Mouse (Mus musculus): ENCODE results near the gene H2afx. TPM values are rescaled to one million over a fixed set of nuclear protein-coding genes. Genes with fewer than 3 reads are reported as not detected.
A peak's percentile ranks its signal among the peaks of the same experiment; 100 is the strongest.

H2afx gene
- total RNA-seq, 2 experiments from 2014 or later, result 42.5 to 44.2 TPM

GRCm38 (mm10) chr9:44336964-44337363 is 2.5 kb downstream of the H2afx start:
- no peak for DNase-seq (ENCODE audit: low spot score in 2 of 2)
- TF ChIP-seq CTCF (conservative IDR thresholded peaks at IDR 0.05), result no peak
- Histone ChIP-seq H3K4me3 (peak overlapping the region; percentile 18; the same call in 1 of the 2 replicates), H3K27ac (no peak overlapping the region)

- no peak for DNase-seq (ENCODE audit: low spot score in 2 of 2)
- Histone ChIP-seq H3K4me3 (no peak overlapping the region), H3K27ac (peak overlapping the region; percentile 39; the same call in 1 of the 2 replicates)
- no peak for TF ChIP-seq CTCF (conservative IDR thresholded peaks at IDR 0.05)
Observed at GRCm38 (mm10) chr9:44337436-44338169, 3.1 kb downstream of the H2afx start.

GRCm38 (mm10) chr9:44338574-44338973 is 4.1 kb downstream of the H2afx start:
- DNase-seq (ENCODE audit: low spot score in 2 of 2), result no peak
- peak; percentile 46 for TF ChIP-seq CTCF (conservative IDR thresholded peaks at IDR 0.05)
- Histone ChIP-seq H3K4me3 (no peak overlapping the region), H3K27ac (no peak overlapping the region)

- no peak for TF ChIP-seq CTCF (conservative IDR thresholded peaks at IDR 0.05)
- DNase-seq (ENCODE audit: low spot score in 2 of 2), result no peak
- Histone ChIP-seq H3K27ac (no peak overlapping the region), H3K4me3 (no peak overlapping the region)
Observed at GRCm38 (mm10) chr9:44341487-44341886, 7.0 kb downstream of the H2afx start.

GRCm38 (mm10) chr9:44342173-44342572 is 7.7 kb downstream of the H2afx start:
- H3K4me3 ChIP-seq, result no peak overlapping the region
- no peak for DNase-seq (ENCODE audit: low spot score in 2 of 2)
- H3K27ac ChIP-seq, result no peak overlapping the region
- no peak for TF ChIP-seq CTCF (conservative IDR thresholded peaks at IDR 0.05)

- no peak for DNase-seq (ENCODE audit: low spot score in 2 of 2)
- H3K4me3 ChIP-seq, result no peak overlapping the region; the same call in 1 of the 2 replicates
- no peak for TF ChIP-seq CTCF (conservative IDR thresholded peaks at IDR 0.05)
- H3K27ac ChIP-seq, result peak overlapping the region; percentile 100; the same call in 1 of the 2 replicates
Observed at GRCm38 (mm10) chr9:44342605-44343004, 8.1 kb downstream of the H2afx start.

GRCm38 (mm10) chr9:44343290-44343689 is 8.8 kb downstream of the H2afx start:
- Histone ChIP-seq H3K27ac (peak overlapping the region; percentile 100), H3K4me3 (peak overlapping the region; percentile 98)
- no peak for DNase-seq (ENCODE audit: low spot score in 2 of 2)
- TF ChIP-seq CTCF (conservative IDR thresholded peaks at IDR 0.05), result no peak

- Histone ChIP-seq H3K4me3 (peak within 1 kb of the TSS; percentile 98), H3K27ac (peak within 1 kb of the TSS; percentile 100)
- no peak for TF ChIP-seq CTCF (conservative IDR thresholded peaks at IDR 0.05)
- peak; percentile 88 to 91 for DNase-seq (ENCODE audit: low spot score in 2 of 2)
Observed at GRCm38 (mm10) chr9:44343781-44344421, 9.4 kb downstream of the H2afx start, which contains the start of gene Hmbs. TSS of gene Hmbs (minus strand) at chr9:44344228.

GRCm38 (mm10) chr9:44345570-44346433 is 11.3 kb downstream of the H2afx start:
- TF ChIP-seq CTCF (conservative IDR thresholded peaks at IDR 0.05), result no peak
- DNase-seq (ENCODE audit: low spot score in 2 of 2), result peak; percentile 23 to 25
- no peak overlapping the region for H3K4me3 ChIP-seq
- peak overlapping the region; percentile 84 for H3K27ac ChIP-seq

- no peak overlapping the region for H3K27ac ChIP-seq
- no peak overlapping the region for H3K4me3 ChIP-seq
- no peak for TF ChIP-seq CTCF (conservative IDR thresholded peaks at IDR 0.05)
- DNase-seq (ENCODE audit: low spot score in 2 of 2), result no peak
Observed at GRCm38 (mm10) chr9:44347166-44347565, 12.7 kb downstream of the H2afx start.

- 0 out of 2 replicates have a peak overlapping the region, but pooled peaks have one; percentile 28 for H3K27ac ChIP-seq
- DNase-seq (ENCODE audit: low spot score in 2 of 2), result no peak
- no peak for TF ChIP-seq CTCF (conservative IDR thresholded peaks at IDR 0.05)
- H3K4me3 ChIP-seq, result no peak overlapping the region
Observed at GRCm38 (mm10) chr9:44347621-44348020, 13.1 kb downstream of the H2afx start.

- no peak for DNase-seq (ENCODE audit: low spot score in 2 of 2)
- 0 out of 2 replicates have a peak overlapping the region, but pooled peaks have one; percentile 28 for H3K27ac ChIP-seq
- peak; percentile 49 for TF ChIP-seq CTCF (conservative IDR thresholded peaks at IDR 0.05)
- no peak overlapping the region for H3K4me3 ChIP-seq
Observed at GRCm38 (mm10) chr9:44348546-44348945, 14.1 kb downstream of the H2afx start.

- DNase-seq (ENCODE audit: low spot score in 2 of 2), result no peak
- Histone ChIP-seq H3K27ac (peak overlapping the region; percentile 72; the same call in 1 of the 2 replicates), H3K4me3 (no peak overlapping the region)
- TF ChIP-seq CTCF (conservative IDR thresholded peaks at IDR 0.05), result no peak
Observed at GRCm38 (mm10) chr9:44351396-44351795, 16.9 kb downstream of the H2afx start.

All from layer of hippocampus, adult 2 months (tissue).